Mouse (Mus musculus): ENCODE results near the gene Vmn2r79.
"Not testable (repeated sequence)": the region's sequence is repeated elsewhere in the genome, so short reads cannot be mapped to it uniquely, and the experiment has no call there.

Vmn2r79 gene

GRCm38 (mm10) chr7:86995815-86996214 lies at the start of gene Vmn2r79:
TSS of gene Vmn2r79 (plus strand) at chr7:86996115.
- not testable (repeated sequence) for DNase-seq (ENCODE audit: low spot score)

GRCm38 (mm10) chr7:86994700-86995099 lies 1.2 kb upstream of the Vmn2r79 start:
- no peak for DNase-seq (ENCODE audit: low spot score)

- not testable (repeated sequence) for DNase-seq (ENCODE audit: low spot score)
Observed at GRCm38 (mm10) chr7:87026486-87026885, 30.6 kb downstream of the Vmn2r79 start.

GRCm38 (mm10) chr7:87063576-87063975 lies 67.7 kb downstream of the Vmn2r79 start:
- no peak for DNase-seq (ENCODE audit: low spot score)

Data from ovary, postnatal 36 days (tissue).